Mouse (Mus musculus): ENCODE results near the gene Fbxo44.

Fbxo44 gene

GRCm38 (mm10) chr4:148166431-148166830 lies 6.1 kb upstream of the Fbxo44 start:
- DNase-seq (ENCODE audit: low read depth, low spot score) = no peak

DNA sequence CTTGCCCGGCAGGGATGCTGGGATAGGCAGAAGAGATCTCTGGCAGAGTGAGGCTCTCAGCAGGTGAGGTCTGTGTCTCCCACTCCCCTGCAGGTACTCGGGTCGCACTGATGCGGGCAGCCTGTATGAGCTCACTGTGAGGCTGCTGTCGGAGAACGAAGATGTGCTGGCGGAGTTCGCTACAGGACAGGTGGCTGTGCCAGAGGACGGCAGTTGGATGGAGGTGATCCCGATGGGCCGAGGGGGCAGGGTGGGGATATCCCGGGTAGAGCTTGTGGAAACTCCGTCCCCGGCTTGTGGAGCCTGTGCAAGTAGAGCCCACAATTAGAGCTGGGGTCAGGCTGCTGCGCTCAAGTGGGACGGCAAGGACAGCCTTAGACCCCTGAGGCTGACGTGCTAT lies 5.3 kb upstream of the Fbxo44 start:
- DNase-seq (ENCODE audit: low read depth, low spot score) = no peak

- no peak for DNase-seq (ENCODE audit: low read depth, low spot score)
These were observed 4.2 kb upstream of the Fbxo44 start for GRCm38 (mm10) chr4:148164461-148164860.

DNA sequence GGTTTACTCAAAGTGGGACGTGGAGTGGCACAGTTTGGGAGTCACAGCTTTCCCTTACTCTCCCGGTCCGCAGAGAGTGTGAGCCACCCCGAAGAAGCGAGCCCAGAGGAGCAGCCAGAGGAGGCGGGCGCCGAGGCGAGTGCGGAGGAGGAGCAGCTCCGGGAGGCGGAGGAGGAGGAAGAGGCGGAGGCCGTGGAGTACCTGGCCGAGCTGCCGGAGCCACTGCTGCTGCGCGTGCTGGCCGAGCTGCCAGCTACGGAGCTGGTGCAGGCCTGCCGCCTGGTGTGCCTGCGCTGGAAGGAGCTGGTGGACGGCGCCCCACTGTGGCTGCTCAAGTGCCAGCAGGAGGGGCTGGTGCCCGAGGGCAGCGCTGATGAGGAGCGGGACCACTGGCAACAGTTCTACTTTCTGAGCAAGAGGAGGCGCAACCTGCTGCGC lies 3.7 kb upstream of the Fbxo44 start:
- DNase-seq (ENCODE audit: low read depth, low spot score) = peak; percentile 42

DNA sequence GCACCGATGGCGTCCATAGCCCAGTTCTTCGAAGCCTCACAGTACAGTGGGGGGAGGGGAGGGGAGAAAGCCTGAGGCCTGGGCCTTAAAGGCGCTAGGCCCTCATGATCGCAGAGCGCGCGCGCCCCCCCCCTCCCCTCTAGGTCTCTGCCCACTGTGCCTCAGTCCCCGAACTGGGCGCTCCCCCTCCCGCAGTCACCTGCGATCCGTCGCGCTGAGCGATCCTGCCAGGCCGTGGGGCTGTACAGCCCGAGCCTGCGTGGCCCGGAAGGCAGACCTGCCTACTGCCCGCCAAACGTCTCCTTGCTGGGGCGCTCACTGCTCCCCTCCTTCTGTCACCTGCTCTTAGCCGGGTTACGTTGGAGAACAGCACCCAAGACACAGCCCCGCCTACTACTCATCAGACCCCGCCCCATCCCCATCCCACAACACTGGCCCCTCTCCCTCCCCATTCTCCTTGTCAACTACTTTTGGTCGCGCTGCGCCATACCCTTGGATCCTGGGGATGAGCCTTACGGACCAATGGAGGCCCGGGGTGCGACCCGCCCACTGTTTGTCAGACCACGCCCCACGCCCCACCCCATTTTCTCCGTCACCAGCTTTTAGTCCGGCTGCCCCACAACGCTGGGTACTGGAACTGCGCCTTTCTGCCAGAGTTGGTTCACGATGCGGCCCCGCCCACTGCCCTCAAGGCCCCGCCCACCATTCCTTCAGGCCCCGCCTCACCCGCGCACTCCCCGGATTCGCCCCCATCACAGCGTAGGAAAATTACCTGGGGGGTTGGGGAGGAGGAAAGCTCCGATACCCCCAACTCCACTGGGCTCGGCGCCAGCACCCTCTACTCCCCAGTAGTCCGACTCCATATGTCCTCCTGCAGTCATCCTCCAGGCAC lies 492 bp downstream of the Fbxo44 start:
- peak; percentile 80 for DNase-seq (ENCODE audit: low read depth, low spot score)

- no peak for DNase-seq (ENCODE audit: low read depth, low spot score)
These were observed 1.6 kb downstream of the Fbxo44 start for GRCm38 (mm10) chr4:148158436-148159348.

- no peak for DNase-seq (ENCODE audit: low read depth, low spot score)
These were observed 5.3 kb downstream of the Fbxo44 start for GRCm38 (mm10) chr4:148154982-148155381.

- no peak for DNase-seq (ENCODE audit: low read depth, low spot score)
These were observed 6.3 kb downstream of the Fbxo44 start for GRCm38 (mm10) chr4:148154006-148154405.

- DNase-seq (ENCODE audit: low read depth, low spot score) = no peak
These were observed 7.7 kb downstream of the Fbxo44 start for GRCm38 (mm10) chr4:148152547-148152946.

GRCm38 (mm10) chr4:148151267-148152168 lies 8.8 kb downstream of the Fbxo44 start, which contains the start of gene Fbxo6:
Fbxo6 (minus strand) TSS chr4:148152140.
- DNase-seq (ENCODE audit: low read depth, low spot score) = peak; percentile 83

DNA sequence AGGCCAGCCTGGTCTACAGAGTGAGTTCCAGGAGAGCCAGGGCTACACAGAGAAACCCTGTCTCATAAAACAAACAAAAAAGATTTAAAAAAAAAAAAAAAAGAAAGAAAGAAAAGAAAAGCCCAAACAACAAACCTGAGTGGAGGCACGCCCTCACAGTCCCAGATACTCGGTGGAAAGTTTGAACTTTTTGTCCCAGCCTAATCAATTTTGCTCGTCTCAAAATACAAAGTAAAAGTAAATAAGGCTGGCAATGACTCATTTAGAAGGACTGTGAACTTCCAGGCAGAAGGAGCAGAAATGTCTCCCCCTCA lies 9.4 kb downstream of the Fbxo44 start:
- no peak for DNase-seq (ENCODE audit: low read depth, low spot score)

- no peak for DNase-seq (ENCODE audit: low read depth, low spot score)
These were observed 10.0 kb downstream of the Fbxo44 start for GRCm38 (mm10) chr4:148150242-148150641.

GRCm38 (mm10) chr4:148149540-148149939 lies 10.7 kb downstream of the Fbxo44 start:
- DNase-seq (ENCODE audit: low read depth, low spot score) = no peak

DNA sequence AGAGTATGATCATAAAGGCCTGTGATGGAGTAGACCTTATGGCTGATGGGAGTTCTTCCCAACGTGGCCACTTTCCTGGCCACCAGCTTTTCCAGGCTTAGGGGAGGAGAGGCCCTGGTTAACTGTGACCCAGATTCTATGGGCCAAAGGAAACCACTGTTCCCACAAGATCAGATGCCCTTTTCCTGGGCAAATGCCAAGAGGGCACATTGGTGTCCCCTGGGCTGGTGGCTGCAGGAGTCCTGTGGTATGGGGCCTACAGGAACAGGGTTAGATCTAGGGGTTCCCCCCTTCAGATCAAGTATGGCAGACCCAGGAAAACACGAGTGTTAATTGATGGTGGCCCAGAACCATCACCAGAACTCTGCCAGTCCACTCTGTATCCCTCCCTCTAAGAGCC lies 12.6 kb downstream of the Fbxo44 start:
- DNase-seq (ENCODE audit: low read depth, low spot score) = no peak

DNA sequence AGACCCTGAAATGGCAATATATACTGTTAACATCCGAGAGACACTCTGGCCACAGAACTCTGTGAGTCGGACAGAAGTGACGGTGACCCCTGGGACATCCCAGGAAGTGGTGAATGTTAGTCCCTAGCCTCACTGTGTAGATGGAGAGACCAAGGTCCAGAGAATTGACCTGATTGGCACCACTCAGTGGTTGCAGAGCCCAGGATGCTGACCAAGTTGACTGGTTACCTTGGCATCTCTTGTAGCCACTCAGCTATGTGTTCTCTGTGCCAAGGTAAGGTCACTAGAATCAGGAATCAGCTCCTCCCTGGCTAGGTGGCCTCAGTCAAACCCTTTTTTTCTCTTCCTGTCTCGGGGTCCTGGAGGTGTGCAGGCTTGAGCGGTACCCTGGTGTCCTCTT lies 16.6 kb downstream of the Fbxo44 start:
- DNase-seq (ENCODE audit: low read depth, low spot score) = no peak

- DNase-seq (ENCODE audit: low read depth, low spot score) = peak; percentile 86
These were observed 19.9 kb downstream of the Fbxo44 start for GRCm38 (mm10) chr4:148140098-148141011.

GRCm38 (mm10) chr4:148139767-148140097 lies 20.6 kb downstream of the Fbxo44 start:
- peak; percentile 32 for DNase-seq (ENCODE audit: low read depth, low spot score)

GRCm38 (mm10) chr4:148137503-148137902 lies 22.8 kb downstream of the Fbxo44 start:
- no peak for DNase-seq (ENCODE audit: low read depth, low spot score)

- no peak for DNase-seq (ENCODE audit: low read depth, low spot score)
These were observed 25.3 kb downstream of the Fbxo44 start for GRCm38 (mm10) chr4:148134988-148135387.

DNA sequence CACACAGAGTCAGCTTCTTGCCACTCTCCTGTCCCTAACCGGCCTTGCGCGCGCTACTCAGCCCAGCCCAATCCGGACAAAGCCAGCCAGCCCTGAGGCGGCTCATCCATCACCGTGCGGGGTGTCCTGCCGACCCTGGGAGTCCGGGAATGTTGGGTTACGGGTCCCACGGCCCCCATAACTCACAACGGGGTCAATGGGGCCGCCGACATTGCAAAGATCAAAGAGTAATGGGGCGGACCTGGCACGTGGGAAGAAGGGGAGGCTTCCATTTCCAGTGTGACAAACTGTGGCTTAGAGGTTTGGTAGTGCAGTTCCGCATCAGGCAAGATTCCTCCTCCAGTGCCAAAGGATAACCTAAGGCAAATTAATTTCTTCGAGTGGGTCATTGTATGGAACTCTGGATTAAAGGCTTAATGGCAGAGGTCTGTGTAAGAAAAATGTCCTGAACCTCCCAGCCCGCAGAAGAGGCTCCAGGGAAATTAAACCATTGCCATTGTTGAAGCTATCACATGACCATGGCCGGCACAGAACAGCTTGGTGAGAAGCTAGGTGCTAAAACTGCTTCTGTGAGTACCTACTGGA lies 28.7 kb downstream of the Fbxo44 start:
- peak; percentile 75 for DNase-seq (ENCODE audit: low read depth, low spot score)
